13 mouse cellular contexts compared by ENCODE assay signal in genomic region chr7:34301952-34302351, GRCm38 (mm10). TPM values are rescaled to one million over a fixed set of nuclear protein-coding genes. Genes with fewer than 3 reads are reported as not detected.
DNase-seq lines count a peak whose midpoint lies in the region; ATAC-seq and TF ChIP-seq lines count a peak whose summit lies in the region.
"Had no signal": no experiment of that assay in that cellular context is flagged by ENCODE, and none has a peak within 500 bp of the region (broad histone marks: within the 10 kb centered on the region; RNA-seq: fewer than 3 reads in every experiment).

No protein-coding gene starts in this region.

- no peak overlapping the region for H3K4me2 ChIP-seq in heart, embryonic 13.5 days

- peaks cover 17% of the 10 kb centered on the region for H3K36me3 ChIP-seq in heart, embryonic 13.5 days
- no peaks in the 10 kb centered on the region for H3K36me3 ChIP-seq in small intestine, adult 2 months (ENCODE audit: control insufficient read depth, insufficient read depth, low read length)

- no peak for TF ChIP-seq POLR2A in small intestine, adult 2 months (IDR thresholded peaks at IDR 0.05; ENCODE audit: low read depth, low read length)

- no peak for TF ChIP-seq CTCF in small intestine, adult 2 months (IDR thresholded peaks at IDR 0.05; ENCODE audit: extremely low read depth, insufficient read length, insufficient replicate concordance, low read depth, low read length)

- H3K9me3 ChIP-seq in heart, embryonic 13.5 days, result no peaks in the 10 kb centered on the region

- no peak for ATAC-seq in heart, embryonic 13.5 days (ENCODE audit: extremely low read depth, insufficient number of reproducible peaks, low FRiP score, low TSS enrichment)
- ATAC-seq in erythroid progenitor cell, adult 5-6 weeks (replicated peaks; ENCODE audit: low FRiP score, poor library complexity, severe bottlenecking), result no peak

- H3K27me3 ChIP-seq in heart, embryonic 13.5 days (replicated peaks), result no peaks in the 10 kb centered on the region
- H3K27me3 ChIP-seq in small intestine, adult 2 months (ENCODE audit: control insufficient read depth, insufficient read depth, low read length), result no peaks in the 10 kb centered on the region

- H3K4me3 ChIP-seq in heart, embryonic 13.5 days, result no peak overlapping the region
- no peak overlapping the region for H3K4me3 ChIP-seq in small intestine, adult 2 months (ENCODE audit: low read depth, low read length)

- DNase-seq in lung, adult 18-20 months, result peak; percentile 22 to 56
- no peak for DNase-seq in lung, postnatal 14 days
- peak; percentile 63 for DNase-seq in kidney, postnatal 14 days
- DNase-seq in left cerebral cortex, adult 11 months (ENCODE audit: low spot score), result no peak
- DNase-seq in right cerebral cortex, postnatal 36 days (ENCODE audit: low spot score in 2 of 2), result no peak
- DNase-seq: cerebellum, adult 11-12 months; gastrocnemius, postnatal 10 days had no signal

- peaks cover 67% of the 10 kb centered on the region for H3K4me1 ChIP-seq in heart, embryonic 13.5 days
- H3K4me1 ChIP-seq in small intestine, adult 2 months (ENCODE audit: control insufficient read depth, insufficient read depth, insufficient read length, low read length), result no peaks in the 10 kb centered on the region

- H3K27ac ChIP-seq in heart, embryonic 13.5 days (replicated peaks), result peak overlapping the region; percentile 80
- H3K27ac ChIP-seq in small intestine, adult 2 months (ENCODE audit: insufficient read depth, low read depth, low read length), result peak overlapping the region; percentile 31; the same call in 1 of the 2 replicates

- H3K9ac ChIP-seq in heart, embryonic 13.5 days, result no peak overlapping the region

- WGBS in heart, embryonic 13.5 days, result 67% methylated on average over 3 of the region's 3 CpGs
- 75% methylated on average over 3 of the region's 3 CpGs for WGBS in small intestine, adult 2 months

RNA-seq across cellular contexts. Expression of gene 4931406P16Rik, which starts 11.4 kb away (rescaled TPM):
- polyA plus RNA-seq in heart, embryonic 13.5 days (2015; fragmentation: Nextera tagmentation; extraction: Ambion mirVana), result 28.4 and 28.7 TPM in 2 replicates
- polyA plus RNA-seq in small intestine, adult 2 months (2012; rRNA removed), result 7.5 and 15.8 TPM in 2 replicates
- 44.0 and 52.8 TPM in 2 replicates for total RNA-seq in erythroid progenitor cell, adult 5-6 weeks (2015; ENCODE audit: low replicate concordance)
- 32.6 and 35.5 TPM in 2 replicates for total RNA-seq in erythroid progenitor cell, adult 5-6 weeks (2017; ENCODE audit: low replicate concordance)

RNA-seq across cellular contexts. Expression of gene Gm6096, which starts 51.1 kb away (rescaled TPM):
- polyA plus RNA-seq in heart, embryonic 13.5 days (2015; fragmentation: Nextera tagmentation; extraction: Ambion mirVana), result 0.37 TPM in 1 of 2 replicates, not detected in the other
- not detected in 2 replicates for polyA plus RNA-seq in small intestine, adult 2 months (2012; rRNA removed)
- not detected in 2 replicates for total RNA-seq in erythroid progenitor cell, adult 5-6 weeks (2015; ENCODE audit: low replicate concordance)
- 3.3 TPM in 1 of 2 replicates, not detected in the other for total RNA-seq in erythroid progenitor cell, adult 5-6 weeks (2017; ENCODE audit: low replicate concordance)
- total RNA-seq: ES-E14; gastrocnemius, postnatal 10 days; left cerebral cortex, adult 18-20 months; monocyte, adult 5-6 weeks had no signal

Comparison
In these comparisons a context has a peak if more than half of its experiments do, and no peak if none do; other contexts are left out.
1. DNase-seq: peak in lung, adult 18-20 months (2 of 2) and kidney, postnatal 14 days (single experiment); none in lung, postnatal 14 days (single experiment), left cerebral cortex, adult 11 months (single experiment) and right cerebral cortex, postnatal 36 days (0 of 2).